Mouse (Mus musculus): ENCODE data around the gene Gm8180.
"Not testable (repeated sequence)": the region's sequence is repeated elsewhere in the genome, so short reads cannot be mapped to it uniquely, and the experiment has no call there.

The Gm8180 gene

DNA sequence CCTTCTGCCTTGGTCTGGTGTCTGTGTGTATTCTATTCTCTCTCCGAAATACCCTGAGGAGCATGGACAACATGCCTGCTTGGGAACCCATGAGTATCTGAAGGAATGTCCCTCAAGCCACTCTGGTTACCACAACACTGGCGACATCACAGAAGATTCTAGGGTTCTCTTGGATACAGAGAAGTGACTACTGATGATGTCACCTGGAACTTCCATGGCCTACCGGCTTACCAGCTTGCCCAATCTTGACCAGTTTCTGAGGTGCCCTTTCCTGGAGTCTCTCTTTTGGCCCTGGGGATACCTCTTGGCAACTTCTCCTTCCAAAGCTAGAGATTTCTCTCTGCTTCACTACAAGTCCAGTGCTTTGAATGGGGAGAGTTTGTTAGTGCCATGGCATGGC, at the start of gene Gm8180:
TSS of gene Gm8180 (minus strand) at position 101 of the 400 bp plus-strand sequence.
- not testable (repeated sequence) for DNase-seq (ENCODE audit: low spot score)

DNA sequence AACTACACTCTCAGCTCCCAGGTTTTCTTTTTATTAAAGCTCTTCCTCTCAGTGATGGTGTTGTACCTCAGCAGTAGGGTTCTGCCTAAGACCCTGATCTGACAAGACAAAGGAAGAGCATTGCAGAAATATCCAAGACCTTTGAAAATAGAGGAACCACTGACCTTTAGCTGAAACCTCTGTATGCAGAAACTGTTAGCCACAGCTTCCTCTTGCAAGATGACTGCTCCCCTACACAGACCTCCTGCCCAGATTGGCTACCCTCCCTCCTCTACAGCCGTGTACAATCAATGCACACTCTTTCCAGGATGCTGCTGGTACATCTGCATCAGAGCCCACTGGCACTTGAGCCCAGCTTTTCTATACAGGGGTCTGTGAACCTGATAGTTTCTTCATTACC, 45.8 kb upstream of the Gm8180 start:
- DNase-seq (ENCODE audit: low spot score): not testable (repeated sequence)

DNA sequence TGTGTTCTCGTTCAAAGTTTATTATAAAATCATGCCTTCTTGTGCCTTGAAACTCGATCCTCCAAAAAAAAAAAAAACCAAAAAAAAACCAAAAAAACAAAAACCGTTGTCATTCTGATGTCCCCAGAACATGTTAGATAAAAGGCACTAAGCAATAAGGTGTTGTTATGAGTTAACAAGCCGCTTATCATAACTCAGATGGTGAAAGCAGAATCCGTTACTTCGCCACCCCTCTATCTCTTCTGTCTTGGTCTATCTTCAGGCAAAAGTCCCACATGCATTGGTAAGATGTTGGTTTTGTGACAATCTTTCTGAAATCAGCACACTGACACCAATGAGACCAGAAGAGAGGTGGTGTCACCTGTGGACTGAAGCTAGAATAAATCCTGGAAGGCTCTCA, 39.6 kb upstream of the Gm8180 start:
- not testable (repeated sequence) for DNase-seq (ENCODE audit: low spot score)

DNA sequence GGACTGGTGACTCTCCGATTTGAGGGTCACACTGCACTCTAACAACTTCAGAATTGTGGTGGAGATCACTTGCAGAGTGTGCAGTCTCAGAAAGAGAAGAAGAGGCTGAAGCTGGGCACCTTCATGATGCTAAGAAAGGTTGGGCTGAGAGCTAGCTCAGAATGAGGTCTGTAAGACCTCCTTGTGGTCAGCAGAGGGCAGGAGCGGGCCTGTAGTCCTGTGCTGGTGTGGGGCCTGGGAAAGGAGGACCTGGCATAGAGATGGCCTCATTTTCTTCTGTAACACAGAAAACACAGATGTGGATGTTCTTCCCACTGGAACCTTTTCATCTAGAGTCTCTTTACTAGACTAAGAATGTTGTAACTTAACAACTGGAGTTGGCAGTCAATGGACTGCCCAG, 37.3 kb upstream of the Gm8180 start:
- DNase-seq (ENCODE audit: low spot score): not testable (repeated sequence)

DNA sequence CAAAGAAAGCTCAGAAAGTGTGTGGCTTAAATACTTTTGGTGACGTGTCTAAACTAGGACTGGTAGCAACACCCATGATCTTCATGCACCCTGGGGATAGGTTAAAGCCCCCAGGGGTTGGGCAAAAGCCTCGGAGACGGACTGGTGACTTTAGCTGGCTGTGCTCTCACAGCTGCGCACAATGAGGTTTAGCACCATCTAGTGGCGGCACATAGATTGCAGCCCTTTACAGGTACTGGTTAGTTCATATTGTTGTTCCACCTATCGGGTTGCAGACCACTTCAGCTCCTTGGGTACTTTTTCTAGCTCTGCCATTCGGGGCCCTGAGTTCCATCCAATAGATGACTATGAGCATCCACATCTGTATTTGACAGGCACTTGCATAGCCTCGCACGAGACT, 27.9 kb upstream of the Gm8180 start:
- DNase-seq (ENCODE audit: low spot score): not testable (repeated sequence)

DNA sequence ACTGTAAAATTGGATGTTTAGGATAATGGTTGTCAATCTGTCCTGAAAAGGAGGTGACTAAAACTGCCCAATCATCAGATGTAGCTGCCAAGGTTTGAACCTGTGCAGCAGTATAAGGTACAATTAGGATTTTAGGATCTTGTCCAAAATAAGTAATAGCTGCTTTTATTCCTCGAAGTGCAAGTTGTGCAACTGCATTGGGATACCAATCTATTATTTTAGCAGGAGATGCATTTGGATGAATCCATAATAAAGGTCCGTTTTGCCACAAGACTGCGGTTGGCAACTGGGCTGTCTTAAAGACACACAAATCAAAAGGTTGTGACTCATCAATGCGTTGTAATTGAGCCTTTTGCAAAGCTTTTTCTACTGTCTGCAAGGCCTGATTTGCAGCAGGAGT, 23.6 kb upstream of the Gm8180 start:
- DNase-seq (ENCODE audit: low spot score): not testable (repeated sequence)

DNA sequence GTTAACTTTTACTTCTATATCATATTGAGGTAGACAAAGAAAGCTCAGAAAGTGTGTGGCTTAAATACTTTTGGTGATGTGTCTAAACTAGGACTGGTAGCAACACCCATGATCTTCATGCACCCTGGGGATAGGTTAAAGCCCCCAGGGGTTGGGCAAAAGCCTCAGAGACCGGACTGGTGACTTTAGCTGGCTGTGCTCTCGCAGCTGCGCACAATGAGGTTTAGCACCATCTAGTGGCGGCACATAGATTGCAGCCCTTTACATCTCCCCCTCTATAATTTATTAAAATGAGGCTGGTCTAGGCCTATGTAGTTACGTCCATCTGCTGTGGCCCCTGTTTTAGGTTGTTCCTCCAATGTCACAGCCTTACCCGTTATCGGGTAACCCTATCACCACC, 19.9 kb upstream of the Gm8180 start:
- DNase-seq (ENCODE audit: low spot score): not testable (repeated sequence)

DNA sequence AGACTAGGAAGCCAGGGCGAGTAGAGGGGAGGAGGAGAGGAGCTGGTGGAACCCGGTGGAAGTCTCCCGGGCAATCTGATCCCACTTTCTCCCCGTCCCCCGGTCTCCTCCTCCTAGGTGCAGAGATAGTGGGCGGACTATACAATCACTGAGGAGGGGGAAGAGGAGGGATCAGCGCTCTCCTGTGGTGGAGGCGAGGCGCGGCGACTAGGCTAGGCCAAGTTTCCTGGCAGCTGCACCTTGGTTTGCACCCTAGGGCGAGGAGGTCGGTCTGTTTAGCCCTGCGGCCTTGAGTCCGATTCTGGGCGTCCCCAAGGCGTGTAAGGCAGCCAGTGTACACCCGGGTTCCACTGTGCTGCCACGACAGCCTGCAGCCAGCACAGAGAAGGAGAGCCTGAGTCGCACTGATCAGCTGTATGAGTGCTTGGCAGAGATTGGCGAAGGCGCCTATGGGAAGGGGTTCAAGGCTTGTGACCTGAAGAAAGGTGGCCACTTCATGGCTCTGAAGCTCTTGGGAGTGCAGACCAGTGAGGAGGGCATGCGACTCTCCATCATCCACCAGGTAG, 12.4 kb upstream of the Gm8180 start:
- not testable (repeated sequence) for DNase-seq (ENCODE audit: low spot score)

DNA sequence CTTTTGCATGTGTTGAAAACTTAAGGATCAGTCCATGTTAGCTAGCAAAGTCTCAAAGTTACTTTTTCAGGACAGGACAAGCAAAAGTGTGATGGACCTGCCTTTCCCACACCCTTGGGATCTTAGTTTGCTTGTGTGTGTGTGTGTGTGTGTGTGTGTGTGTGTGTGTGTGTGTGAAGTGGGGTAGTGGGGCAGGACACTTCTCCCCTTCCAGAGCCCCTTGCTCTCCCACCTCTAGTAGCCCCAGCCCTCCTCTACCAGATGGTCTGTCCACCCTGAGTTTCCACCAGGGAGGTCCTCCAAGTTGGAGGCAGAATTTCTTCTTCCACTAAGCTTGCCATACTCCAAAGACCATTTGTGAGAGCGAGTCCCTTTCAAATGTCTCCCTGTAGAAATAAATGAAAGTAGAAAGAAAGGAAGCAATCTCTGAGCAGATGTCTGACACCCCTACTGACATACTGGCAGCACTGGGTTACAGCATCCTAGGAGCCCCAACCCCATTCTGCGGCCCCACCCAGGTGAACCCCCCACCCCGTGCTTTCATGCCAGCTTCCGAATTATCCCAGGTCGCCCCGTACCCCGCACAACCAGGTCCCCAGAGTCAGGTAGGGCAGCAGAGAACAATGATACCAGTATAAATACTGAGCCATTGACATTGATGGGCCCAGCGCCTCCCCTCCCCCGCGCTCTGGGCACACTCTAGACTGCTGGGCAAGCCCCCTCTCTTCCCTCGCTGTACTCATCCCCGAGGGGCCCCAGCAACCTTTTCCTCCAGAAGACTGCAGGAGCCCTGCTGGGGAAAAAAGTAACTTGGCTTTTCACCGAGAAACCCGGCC, 11.7 kb upstream of the Gm8180 start:
- no peak for DNase-seq (ENCODE audit: low spot score)

DNA sequence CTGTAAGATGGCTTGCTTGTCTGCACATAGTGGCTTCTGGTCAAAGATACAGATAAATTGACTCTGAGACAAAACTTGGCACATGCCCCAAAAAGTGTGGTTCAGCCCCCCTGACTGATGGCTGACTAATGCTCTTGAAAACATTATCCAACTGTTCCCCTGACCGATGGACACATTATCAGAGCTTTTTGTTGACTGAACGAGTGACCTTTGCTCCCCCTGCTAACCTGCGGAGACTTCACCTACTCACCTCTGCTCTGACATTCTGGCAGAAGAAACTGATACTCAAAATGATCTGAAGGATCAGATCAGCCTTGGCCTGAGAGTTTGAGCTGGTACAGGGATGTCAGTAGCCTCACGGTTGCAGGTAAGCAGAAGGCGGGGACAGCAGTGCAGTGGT, 9.3 kb upstream of the Gm8180 start:
- DNase-seq (ENCODE audit: low spot score): not testable (repeated sequence)

DNA sequence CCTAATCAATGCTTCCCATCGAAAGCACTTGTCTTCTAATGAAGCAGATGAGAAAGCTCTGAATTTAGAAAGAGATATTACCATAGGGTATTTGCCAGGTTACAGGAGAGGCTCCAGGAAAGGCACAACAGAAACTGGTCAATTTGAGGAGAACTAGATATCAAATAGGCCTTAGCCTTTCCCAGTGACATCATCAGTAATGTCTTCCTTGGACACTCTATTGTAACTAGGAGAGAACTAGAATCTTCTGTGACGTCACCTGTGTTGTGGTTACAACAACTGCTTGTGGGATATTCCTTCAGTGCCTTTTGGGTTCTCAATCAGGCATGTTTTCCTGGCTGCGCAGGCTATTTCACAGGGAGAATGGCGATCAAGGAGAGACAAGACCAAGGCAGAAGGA, 37.0 kb downstream of the Gm8180 start, which contains the start of gene Gm6526:
TSS of gene Gm6526 (plus strand) at position 301 of the 400 bp plus-strand sequence.
- not testable (repeated sequence) for DNase-seq (ENCODE audit: low spot score)
